Mouse (Mus musculus): Measurements from ENCODE around the gene Lhx1.

- TF ChIP-seq CTCF (IDR thresholded peaks at IDR 0.05; ENCODE audit: insufficient read depth, low read length) = no peak
- no peak for TF ChIP-seq POLR2A (IDR thresholded peaks at IDR 0.05; ENCODE audit: borderline replicate concordance, extremely low read depth, low read depth, low read length)
Measured at GRCm38 (mm10) chr11:84523841-84524510, 1.4 kb downstream of the Lhx1 start.

Measured in lung, adult 2 months (tissue).